Mouse (Mus musculus) monocyte, adult 5-6 weeks (primary cell): ENCODE data around the gene Zfp966. TPM values are rescaled to one million over a fixed set of nuclear protein-coding genes. Genes with fewer than 3 reads are reported as not detected.
"Not testable (repeated sequence)": the region's sequence is repeated elsewhere in the genome, so short reads cannot be mapped to it uniquely, and the experiment has no call there.

Source experiments
- ATAC-seq: fragments of 153-309, 156-312 bp; replicated peaks from 2 replicates; pipeline ENCODE4 v1.8.0; 2017; ENCODE audit warnings: mild to moderate bottlenecking; ENCODE audit not compliant: low TSS enrichment, insufficient number of reproducible peaks, severe bottlenecking, poor library complexity, low FRiP score
- total RNA-seq: library from RNA; stranded (forward); fragments of 200-1000, 200-491, 200-594 nt; gene quantifications from 3 replicates; pipeline ENCODE4 v1.2.3, GENCODE M21; 2017

Gene Zfp966
- total RNA-seq, result 4.9 to 18.7 TPM (median 12.7 TPM) in 3 replicates

DNA sequence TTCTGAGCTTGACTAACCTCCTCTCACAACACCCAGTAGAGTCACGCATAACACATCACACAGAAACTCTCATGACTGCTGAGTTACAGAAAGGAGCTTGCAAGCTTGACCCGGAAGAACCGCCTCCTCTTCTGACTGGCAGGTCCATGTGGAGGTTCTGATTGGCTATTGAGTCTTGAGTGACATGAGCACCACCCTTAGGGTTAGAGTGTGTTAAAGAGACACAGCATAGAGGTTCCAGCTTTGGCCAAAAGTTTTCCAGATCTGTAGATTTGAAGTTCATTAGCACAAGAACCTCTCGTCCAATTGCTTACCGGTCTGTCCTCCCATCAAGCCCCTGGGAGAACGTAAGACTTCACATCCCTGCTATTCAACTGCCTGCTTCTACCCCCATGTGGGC, at the start of gene Zfp966:
Gene Zfp966, minus strand, starts transcription at position 101 of the 400 bp plus-strand sequence.
- not testable (repeated sequence) for ATAC-seq

DNA sequence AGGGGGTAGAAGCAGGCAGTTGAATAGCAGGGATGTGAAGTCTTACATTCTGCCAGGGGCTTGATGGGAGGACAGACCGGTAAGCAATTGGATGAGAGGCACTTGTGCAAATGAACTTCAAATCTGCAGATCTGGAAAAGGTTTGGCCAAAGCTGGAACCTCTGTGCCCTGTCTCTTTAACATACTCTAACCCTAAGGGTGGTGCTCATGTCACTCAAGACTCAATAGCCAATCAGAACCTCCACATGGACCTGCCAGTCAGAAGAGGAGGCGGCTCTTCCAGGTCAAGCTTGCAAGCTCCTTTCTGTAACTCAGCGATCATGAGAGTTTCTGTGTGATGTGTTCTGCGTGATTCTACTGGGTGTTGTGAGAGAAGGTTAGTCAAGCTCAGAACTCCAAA, 34.1 kb upstream of the Zfp966 start, which contains the start of gene Gm2026:
Gene Gm2026, plus strand, starts transcription at position 301 of the 400 bp plus-strand sequence.
- ATAC-seq, result not testable (repeated sequence)

DNA sequence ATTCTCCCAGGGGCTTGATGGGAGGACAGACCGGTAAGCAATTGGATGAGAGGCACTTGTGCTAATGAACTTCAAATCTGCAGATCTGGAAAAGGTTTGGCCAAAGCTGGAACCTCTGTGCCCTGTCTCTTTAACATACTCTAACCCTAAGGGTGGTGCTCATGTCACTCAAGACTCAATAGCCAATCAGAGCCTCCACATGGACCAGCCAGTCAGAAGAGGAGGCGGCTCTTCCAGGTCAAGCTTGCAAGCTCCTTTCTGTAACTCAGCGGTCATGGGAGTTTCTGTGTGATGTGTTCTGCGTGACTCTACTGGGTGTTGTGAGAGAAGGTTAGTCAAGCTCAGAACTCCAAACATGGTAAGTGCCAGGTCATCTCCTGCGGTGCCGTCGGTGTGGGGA, 61.9 kb downstream of the Zfp966 start, which contains the start of gene Gm6710:
Gene Gm6710, plus strand, starts transcription at position 196 of the 400 bp plus-strand sequence.
- ATAC-seq, result not testable (repeated sequence)

Other genes with a start within 250 kb of the Zfp966 start
- gene Zfp969, start 227.5 kb downstream of the Zfp966 start, total RNA-seq, result not detected in 3 replicates
- 16.7 to 42.4 TPM in 2 of 3 replicates, not detected in the other for gene Gm2007, start 189.6 kb downstream of the Zfp966 start, total RNA-seq
- gene Gm14288, start 130.0 kb downstream of the Zfp966 start, total RNA-seq, result 5.0 to 6.5 TPM in 2 of 3 replicates, not detected in the other
- 1.6 to 6.4 TPM (median 3.0 TPM) in 3 replicates for gene Gm6710, start 61.9 kb downstream of the Zfp966 start, total RNA-seq
- gene Gm2026, start 34.2 kb upstream of the Zfp966 start, total RNA-seq, result 8.9 to 19.0 TPM (median 11.0 TPM) in 3 replicates
- not detected in 3 replicates for gene Gm2004, start 218.7 kb upstream of the Zfp966 start, total RNA-seq